Mouse (Mus musculus) gastrocnemius, adult 2 months (tissue): ENCODE data around the gene Fam89b. TPM values are rescaled to one million over a fixed set of nuclear protein-coding genes. Genes with fewer than 3 reads are reported as not detected.

Source experiments
- DNase-seq: peaks from one replicate; pipeline ENCODE4 v3.0.0; 2022
- H3K27ac ChIP-seq: fragments of 200-600 bp; 2 replicates; pipeline ENCODE4 v1.8.1; 2022; ENCODE audit warnings: mild to moderate bottlenecking
- H3K4me3 ChIP-seq: fragments of 200-600 bp; 2 replicates; pipeline ENCODE4 v1.8.1; 2022; ENCODE audit warnings: mild to moderate bottlenecking, moderate library complexity
- CTCF ChIP-seq: fragments of 200-600 bp; IDR thresholded peaks from 2 replicates; pipeline ENCODE4 v1.8.1; 2022; ENCODE audit warnings: antibody characterized with exemption, mild to moderate bottlenecking, moderate library complexity
- intact Hi-C: fragments of 180-260 bp; cut with DNase I; formaldehyde crosslinking; loops from one replicate; pipeline ENCODE4 v1.15.1; 2025
- total RNA-seq, 2 experiments: library from RNA; stranded (reverse); gene quantifications; 2 replicates each; pipeline ENCODE4 v1.2.3; 2021

Fam89b gene
- total RNA-seq, 2 experiments from 2014 or later = 22.2 to 22.6 TPM

GRCm38 (mm10) chr19:5749476-5749875 lies 20.0 kb upstream of the Fam89b start:
- TF ChIP-seq CTCF = no peak
- no peak overlapping the region for H3K27ac ChIP-seq
- H3K4me3 ChIP-seq = no peak overlapping the region
- intact Hi-C loops = no loop called here
- DNase-seq = peak; percentile 16

GRCm38 (mm10) chr19:5746907-5747363 lies 17.5 kb upstream of the Fam89b start:
- no peak overlapping the region for H3K27ac ChIP-seq
- DNase-seq = no peak
- H3K4me3 ChIP-seq = no peak overlapping the region
- no peak for TF ChIP-seq CTCF
- intact Hi-C loops = no loop called here

GRCm38 (mm10) chr19:5745756-5746710 lies 16.6 kb upstream of the Fam89b start:
- H3K27ac ChIP-seq = no peak overlapping the region
- intact Hi-C loops = no loop called here
- TF ChIP-seq CTCF = no peak
- DNase-seq = peak; percentile 38
- H3K4me3 ChIP-seq = no peak overlapping the region

GRCm38 (mm10) chr19:5743576-5743975 lies 14.1 kb upstream of the Fam89b start:
- DNase-seq = peak; percentile 37
- intact Hi-C loops = no loop called here
- no peak for TF ChIP-seq CTCF
- Histone ChIP-seq H3K4me3 (peak overlapping the region; percentile 88), H3K27ac (0 out of 2 replicates have a peak overlapping the region, but pooled peaks have one; percentile 2)

GRCm38 (mm10) chr19:5742241-5742641 lies 12.8 kb upstream of the Fam89b start:
- peak; percentile 40 for DNase-seq
- intact Hi-C loops = no loop called here

GRCm38 (mm10) chr19:5741641-5742240 lies 12.3 kb upstream of the Fam89b start:
- TF ChIP-seq CTCF = peak; percentile 34
- DNase-seq = peak; percentile 92
- intact Hi-C loops = loop anchor here (1.0 kb wide), 1 partner anchor 28 kb away; no protein-coding TSS in a partner anchor
- peak overlapping the region; percentile 88 for H3K4me3 ChIP-seq
- H3K27ac ChIP-seq = peak overlapping the region; percentile 94

More at GRCm38 (mm10) chr19:5742241-5742641, 12.8 kb upstream of the Fam89b start:
- peak overlapping the region; percentile 88 for H3K4me3 ChIP-seq
- H3K27ac ChIP-seq = peak overlapping the region; percentile 94
- no peak for TF ChIP-seq CTCF

- H3K4me3 ChIP-seq = peak within 1 kb of the TSS; percentile 88
- no peak for TF ChIP-seq CTCF
- DNase-seq = peak; percentile 94
- intact Hi-C loops = loop anchor here (1.0 kb wide), 1 partner anchor 29 kb away; no protein-coding TSS in a partner anchor
- peak within 1 kb of the TSS; percentile 94 for H3K27ac ChIP-seq
Measured at GRCm38 (mm10) chr19:5740320-5741317, 11.2 kb upstream of the Fam89b start, which contains the start of gene Ltbp3. Ltbp3 (plus strand) TSS chr19:5740904.

- H3K27ac ChIP-seq = peak overlapping the region; percentile 94
- intact Hi-C loops = no loop called here
- no peak overlapping the region for H3K4me3 ChIP-seq
- TF ChIP-seq CTCF = no peak
- DNase-seq = no peak
Measured at GRCm38 (mm10) chr19:5739446-5739845, 10.0 kb upstream of the Fam89b start.

GRCm38 (mm10) chr19:5734325-5734724 lies 4.9 kb upstream of the Fam89b start:
- no peak overlapping the region for H3K4me3 ChIP-seq
- DNase-seq = no peak
- intact Hi-C loops = no loop called here
- no peak overlapping the region for H3K27ac ChIP-seq
- no peak for TF ChIP-seq CTCF

GRCm38 (mm10) chr19:5731264-5731978 lies 2.0 kb upstream of the Fam89b start:
- intact Hi-C loops = loop anchor here (2.0 kb wide), 1 partner anchor 39 kb away; the partner anchor contains the start of gene Scyl1
- TF ChIP-seq CTCF = no peak
- peak; percentile 94 for DNase-seq
- Histone ChIP-seq H3K27ac (peak overlapping the region; percentile 91), H3K4me3 (peak overlapping the region; percentile 82)
